Mouse (Mus musculus): ENCODE data around the gene Pknox1. TPM values are rescaled to one million over a fixed set of nuclear protein-coding genes. Genes with fewer than 3 reads are reported as not detected.
"Not testable (repeated sequence)": the region's sequence is repeated elsewhere in the genome, so short reads cannot be mapped to it uniquely, and the experiment has no call there.

Pknox1 gene
- total RNA-seq (2017), result 26.9 to 32.1 TPM (median 29.4 TPM) in 3 replicates

- ATAC-seq (replicated peaks; ENCODE audit: insufficient number of reproducible peaks, low FRiP score, low TSS enrichment, poor library complexity, severe bottlenecking), result peak; percentile 94
Measured at GRCm38 (mm10) chr17:31564015-31564857, at the start of gene Pknox1. TSS of gene Pknox1 (plus strand) at chr17:31564734.

GRCm38 (mm10) chr17:31519344-31519945, 45.1 kb upstream of the Pknox1 start:
- no peak; the same call in 1 of the 2 replicates for ATAC-seq (replicated peaks; ENCODE audit: insufficient number of reproducible peaks, low FRiP score, low TSS enrichment, poor library complexity, severe bottlenecking)

- ATAC-seq (replicated peaks; ENCODE audit: insufficient number of reproducible peaks, low FRiP score, low TSS enrichment, poor library complexity, severe bottlenecking), result peak; percentile 99
Measured at GRCm38 (mm10) chr17:31519946-31520838, 44.3 kb upstream of the Pknox1 start, which contains the start of the genes Wdr4 and Ndufv3. TSS of gene Wdr4 (minus strand) at chr17:31519980. TSS of gene Ndufv3 (plus strand) at chr17:31520115.

GRCm38 (mm10) chr17:31520895-31521294, 43.6 kb upstream of the Pknox1 start:
- no peak for ATAC-seq (replicated peaks; ENCODE audit: insufficient number of reproducible peaks, low FRiP score, low TSS enrichment, poor library complexity, severe bottlenecking)

GRCm38 (mm10) chr17:31521948-31522347, 42.6 kb upstream of the Pknox1 start:
- ATAC-seq (replicated peaks; ENCODE audit: insufficient number of reproducible peaks, low FRiP score, low TSS enrichment, poor library complexity, severe bottlenecking), result no peak

- ATAC-seq (replicated peaks; ENCODE audit: insufficient number of reproducible peaks, low FRiP score, low TSS enrichment, poor library complexity, severe bottlenecking), result no peak
Measured at GRCm38 (mm10) chr17:31525114-31525513, 39.4 kb upstream of the Pknox1 start.

GRCm38 (mm10) chr17:31525816-31526215, 38.7 kb upstream of the Pknox1 start:
- no peak for ATAC-seq (replicated peaks; ENCODE audit: insufficient number of reproducible peaks, low FRiP score, low TSS enrichment, poor library complexity, severe bottlenecking)

GRCm38 (mm10) chr17:31529314-31529713, 35.2 kb upstream of the Pknox1 start:
- no peak for ATAC-seq (replicated peaks; ENCODE audit: insufficient number of reproducible peaks, low FRiP score, low TSS enrichment, poor library complexity, severe bottlenecking)

GRCm38 (mm10) chr17:31531441-31532158, 32.9 kb upstream of the Pknox1 start:
- no peak for ATAC-seq (replicated peaks; ENCODE audit: insufficient number of reproducible peaks, low FRiP score, low TSS enrichment, poor library complexity, severe bottlenecking)

- ATAC-seq (replicated peaks; ENCODE audit: insufficient number of reproducible peaks, low FRiP score, low TSS enrichment, poor library complexity, severe bottlenecking), result not testable (repeated sequence)
Measured at GRCm38 (mm10) chr17:31532331-31532730, 32.2 kb upstream of the Pknox1 start.

GRCm38 (mm10) chr17:31535358-31535757, 29.2 kb upstream of the Pknox1 start:
- ATAC-seq (replicated peaks; ENCODE audit: insufficient number of reproducible peaks, low FRiP score, low TSS enrichment, poor library complexity, severe bottlenecking), result no peak

GRCm38 (mm10) chr17:31535871-31536629, 28.5 kb upstream of the Pknox1 start:
- ATAC-seq (replicated peaks; ENCODE audit: insufficient number of reproducible peaks, low FRiP score, low TSS enrichment, poor library complexity, severe bottlenecking), result no peak

- no peak for ATAC-seq (replicated peaks; ENCODE audit: insufficient number of reproducible peaks, low FRiP score, low TSS enrichment, poor library complexity, severe bottlenecking)
Measured at GRCm38 (mm10) chr17:31540101-31540500, 24.4 kb upstream of the Pknox1 start.

GRCm38 (mm10) chr17:31540809-31541459, 23.6 kb upstream of the Pknox1 start:
- ATAC-seq (replicated peaks; ENCODE audit: insufficient number of reproducible peaks, low FRiP score, low TSS enrichment, poor library complexity, severe bottlenecking), result no peak

- no peak for ATAC-seq (replicated peaks; ENCODE audit: insufficient number of reproducible peaks, low FRiP score, low TSS enrichment, poor library complexity, severe bottlenecking)
Measured at GRCm38 (mm10) chr17:31541460-31541831, 23.1 kb upstream of the Pknox1 start.

GRCm38 (mm10) chr17:31543574-31543973, 21.0 kb upstream of the Pknox1 start:
- ATAC-seq (replicated peaks; ENCODE audit: insufficient number of reproducible peaks, low FRiP score, low TSS enrichment, poor library complexity, severe bottlenecking), result no peak

GRCm38 (mm10) chr17:31546444-31547196, 17.9 kb upstream of the Pknox1 start:
- no peak for ATAC-seq (replicated peaks; ENCODE audit: insufficient number of reproducible peaks, low FRiP score, low TSS enrichment, poor library complexity, severe bottlenecking)

Data from monocyte, adult 5-6 weeks (primary cell).